Comparison of ENCODE assay signal across 9 mouse cellular contexts in genomic region chr10:79881981-79882380, GRCm38 (mm10). TPM values are rescaled to one million over a fixed set of nuclear protein-coding genes. Genes with fewer than 3 reads are reported as not detected.
DNase-seq lines count a peak whose midpoint lies in the region; ATAC-seq and TF ChIP-seq lines count a peak whose summit lies in the region.
"Had no signal": no experiment of that assay in that cellular context is flagged by ENCODE, and none has a peak within 500 bp of the region (broad histone marks: within the 10 kb centered on the region; RNA-seq: fewer than 3 reads in every experiment).

No protein-coding gene starts in this region.

- H3K4me1 ChIP-seq in lung, embryonic 14.5 days (ENCODE audit: insufficient read depth) = peaks cover 8% of the 10 kb centered on the region; the same call in 1 of the 2 replicates
- peaks cover 11% of the 10 kb centered on the region for H3K4me1 ChIP-seq in limb, embryonic 11.5 days (ENCODE audit: control insufficient read depth, insufficient read depth, low read length)

- peak overlapping the region; percentile 57 for H3K4me2 ChIP-seq in lung, embryonic 14.5 days
- peak overlapping the region; percentile 30; the same call in 1 of the 2 replicates for H3K4me2 ChIP-seq in limb, embryonic 11.5 days (ENCODE audit: low read depth, severe bottlenecking)

- H3K4me3 ChIP-seq in lung, embryonic 14.5 days (ENCODE audit: low read depth, low read length) = no peak overlapping the region; the same call in 1 of the 2 replicates
- H3K4me3 ChIP-seq in limb, embryonic 11.5 days (ENCODE audit: low read depth, low read length) = no peak overlapping the region; the same call in 1 of the 2 replicates

- no peaks in the 10 kb centered on the region for H3K36me3 ChIP-seq in lung, embryonic 14.5 days (ENCODE audit: insufficient read depth)
- no peaks in the 10 kb centered on the region for H3K36me3 ChIP-seq in limb, embryonic 11.5 days (ENCODE audit: control insufficient read depth, insufficient read depth, low read length)

- no peak for TF ChIP-seq CTCF in lung, embryonic 14.5 days (IDR thresholded peaks at IDR 0.05; ENCODE audit: low read depth)

- 0 out of 2 replicates have a peak, but pooled peaks have one; percentile 8 for ATAC-seq in lung, embryonic 14.5 days (ENCODE audit: insufficient read depth)
- peak; percentile 52 for ATAC-seq in erythroid progenitor cell, adult 5-6 weeks (replicated peaks; ENCODE audit: low FRiP score, poor library complexity, severe bottlenecking)
- ATAC-seq in limb, embryonic 11.5 days (ENCODE audit: insufficient number of reproducible peaks, low FRiP score, low TSS enrichment, low read depth) = no peak
- peak; percentile 25; the same call in 1 of the 2 replicates for ATAC-seq in monocyte, adult 5-6 weeks (replicated peaks; ENCODE audit: insufficient number of reproducible peaks, low FRiP score, low TSS enrichment, poor library complexity, severe bottlenecking)
- ATAC-seq in activated CD4-positive, CD25-positive, alpha-beta regulatory T cell, adult 4 months = no peak
- no peak for ATAC-seq in granulocyte monocyte progenitor cell, adult 5-6 weeks (replicated peaks; ENCODE audit: poor library complexity, severe bottlenecking)

- no peak overlapping the region for H3K27ac ChIP-seq in lung, embryonic 14.5 days (ENCODE audit: low read depth)
- H3K27ac ChIP-seq in limb, embryonic 11.5 days (replicated peaks; ENCODE audit: low read depth, low read length) = no peak overlapping the region
- H3K27ac ChIP-seq: macrophage had no signal

- H3K9ac ChIP-seq in lung, embryonic 14.5 days = peak overlapping the region; percentile 42
- no peak overlapping the region; the same call in 1 of the 2 replicates for H3K9ac ChIP-seq in limb, embryonic 11.5 days (ENCODE audit: low read length)

- WGBS in lung, embryonic 14.5 days = 7% methylated on average over 22 of the region's 22 CpGs
- WGBS in limb, embryonic 11.5 days = 4% methylated on average over 22 of the region's 22 CpGs

- DNase-seq in lung, embryonic 14.5 days = peak; percentile 51
- DNase-seq in lung, postnatal 4 days = no peak
- peak; percentile 49 for DNase-seq in limb, embryonic 11.5 days (ENCODE audit: low spot score)
- DNase-seq in gastrocnemius, adult 8-10 months (ENCODE audit: low spot score in 2 of 2) = no peak

- H3K9me3 ChIP-seq in lung, embryonic 14.5 days (ENCODE audit: low read depth, low read length) = no peaks in the 10 kb centered on the region
- no peaks in the 10 kb centered on the region for H3K9me3 ChIP-seq in limb, embryonic 11.5 days (ENCODE audit: control insufficient read depth, low read length)

- 0 out of 2 replicates have a peak, but pooled peaks cover 7% of the 10 kb centered on the region for H3K27me3 ChIP-seq in lung, embryonic 14.5 days (ENCODE audit: insufficient read depth, low read length)
- 0 out of 2 replicates have a peak, but pooled peaks cover 2% of the 10 kb centered on the region for H3K27me3 ChIP-seq in limb, embryonic 11.5 days (ENCODE audit: control insufficient read depth, insufficient read depth, low read length)

RNA-seq across cellular contexts. Expression of gene Elane, which starts 4.1 kb away (rescaled TPM):
- polyA plus RNA-seq in lung, embryonic 14.5 days (2014; fragmentation: Nextera tagmentation; extraction: Ambion mirVana) = 0.18 and 0.26 TPM in 2 replicates
- 613 and 617 TPM in 2 replicates for total RNA-seq in erythroid progenitor cell, adult 5-6 weeks (2015; ENCODE audit: low replicate concordance)
- 146 and 166 TPM in 2 replicates for total RNA-seq in erythroid progenitor cell, adult 5-6 weeks (2017; ENCODE audit: low replicate concordance)
- polyA plus RNA-seq in limb, embryonic 11.5 days (2014; fragmentation: Nextera tagmentation; extraction: Ambion mirVana) = 0.20 TPM in 1 of 2 replicates, not detected in the other
- not detected in 3 replicates for total RNA-seq in monocyte, adult 5-6 weeks (2017)
- not detected for total RNA-seq in gastrocnemius, adult 8-10 months (2022)
- polyA plus RNA-seq in activated CD4-positive, CD25-positive, alpha-beta regulatory T cell, adult 4 months (2017; shearing (Covaris generic)) = not detected
- 5,751 and 6,009 TPM in 2 replicates for total RNA-seq in granulocyte monocyte progenitor cell, adult 5-6 weeks (2014; fragmentation: Nextera tagmentation)
- total RNA-seq in granulocyte monocyte progenitor cell, adult 5-6 weeks (2017) = 2,814 and 3,772 TPM in 2 replicates

RNA-seq across cellular contexts. Expression of gene Plppr3, which starts 7.5 kb away (rescaled TPM):
- polyA plus RNA-seq in lung, embryonic 14.5 days (2014; fragmentation: Nextera tagmentation; extraction: Ambion mirVana) = 31.3 and 37.4 TPM in 2 replicates
- total RNA-seq in erythroid progenitor cell, adult 5-6 weeks (2015; ENCODE audit: low replicate concordance) = 0.84 TPM in 1 of 2 replicates, not detected in the other
- total RNA-seq in erythroid progenitor cell, adult 5-6 weeks (2017; ENCODE audit: low replicate concordance) = 0.83 and 1.7 TPM in 2 replicates
- 95.1 and 95.7 TPM in 2 replicates for polyA plus RNA-seq in limb, embryonic 11.5 days (2014; fragmentation: Nextera tagmentation; extraction: Ambion mirVana)
- total RNA-seq in monocyte, adult 5-6 weeks (2017) = 0.95 TPM in 1 of 3 replicates, not detected in the others
- under 1 TPM in 1 of 4 experiments, not detected in 3; 0.40 TPM for total RNA-seq in gastrocnemius, adult 8-10 months (2022)
- polyA plus RNA-seq in activated CD4-positive, CD25-positive, alpha-beta regulatory T cell, adult 4 months (2017; shearing (Covaris generic)) = 1 to 10 TPM; 1.6 to 2.1 TPM
- total RNA-seq in granulocyte monocyte progenitor cell, adult 5-6 weeks (2014; fragmentation: Nextera tagmentation) = 72.1 and 111 TPM in 2 replicates
- total RNA-seq in granulocyte monocyte progenitor cell, adult 5-6 weeks (2017) = 91.6 and 112 TPM in 2 replicates

RNA-seq across cellular contexts. Expression of gene Prtn3, which starts 7.7 kb away (rescaled TPM):
- 3.5 and 3.7 TPM in 2 replicates for polyA plus RNA-seq in lung, embryonic 14.5 days (2014; fragmentation: Nextera tagmentation; extraction: Ambion mirVana)
- 247 and 296 TPM in 2 replicates for total RNA-seq in erythroid progenitor cell, adult 5-6 weeks (2015; ENCODE audit: low replicate concordance)
- total RNA-seq in erythroid progenitor cell, adult 5-6 weeks (2017; ENCODE audit: low replicate concordance) = 52.3 and 54.7 TPM in 2 replicates
- polyA plus RNA-seq in limb, embryonic 11.5 days (2014; fragmentation: Nextera tagmentation; extraction: Ambion mirVana) = 16.0 and 19.6 TPM in 2 replicates
- total RNA-seq in monocyte, adult 5-6 weeks (2017) = not detected in 3 replicates
- not detected for total RNA-seq in gastrocnemius, adult 8-10 months (2022)
- polyA plus RNA-seq in activated CD4-positive, CD25-positive, alpha-beta regulatory T cell, adult 4 months (2017; shearing (Covaris generic)) = not detected
- 2,258 and 3,780 TPM in 2 replicates for total RNA-seq in granulocyte monocyte progenitor cell, adult 5-6 weeks (2014; fragmentation: Nextera tagmentation)
- total RNA-seq in granulocyte monocyte progenitor cell, adult 5-6 weeks (2017) = 1,097 and 1,536 TPM in 2 replicates

RNA-seq across cellular contexts. Expression of gene Cfd, which starts 8.7 kb away (rescaled TPM):
- polyA plus RNA-seq in lung, embryonic 14.5 days (2014; fragmentation: Nextera tagmentation; extraction: Ambion mirVana) = not detected in 2 replicates
- total RNA-seq in erythroid progenitor cell, adult 5-6 weeks (2015; ENCODE audit: low replicate concordance) = not detected in 2 replicates
- total RNA-seq in erythroid progenitor cell, adult 5-6 weeks (2017; ENCODE audit: low replicate concordance) = not detected in 2 replicates
- not detected in 2 replicates for polyA plus RNA-seq in limb, embryonic 11.5 days (2014; fragmentation: Nextera tagmentation; extraction: Ambion mirVana)
- not detected in 3 replicates for total RNA-seq in monocyte, adult 5-6 weeks (2017)
- total RNA-seq in gastrocnemius, adult 8-10 months (2022) = 100 to 1,000 TPM in 1 of 4 experiments, 10 to 100 TPM in 3; 10.7 to 257 (median 39.5) TPM
- not detected for polyA plus RNA-seq in activated CD4-positive, CD25-positive, alpha-beta regulatory T cell, adult 4 months (2017; shearing (Covaris generic))
- total RNA-seq in granulocyte monocyte progenitor cell, adult 5-6 weeks (2014; fragmentation: Nextera tagmentation) = 1.6 and 4.5 TPM in 2 replicates
- total RNA-seq in granulocyte monocyte progenitor cell, adult 5-6 weeks (2017) = not detected in 2 replicates
- polyA plus RNA-seq: macrophage had no signal

RNA-seq across cellular contexts. Expression of gene Med16, which starts 26.7 kb away (rescaled TPM):
- 55.5 and 58.7 TPM in 2 replicates for polyA plus RNA-seq in lung, embryonic 14.5 days (2014; fragmentation: Nextera tagmentation; extraction: Ambion mirVana)
- total RNA-seq in erythroid progenitor cell, adult 5-6 weeks (2015; ENCODE audit: low replicate concordance) = 5.9 and 17.7 TPM in 2 replicates
- 8.0 and 9.1 TPM in 2 replicates for total RNA-seq in erythroid progenitor cell, adult 5-6 weeks (2017; ENCODE audit: low replicate concordance)
- 43.1 and 43.8 TPM in 2 replicates for polyA plus RNA-seq in limb, embryonic 11.5 days (2014; fragmentation: Nextera tagmentation; extraction: Ambion mirVana)
- 13.3 to 16.8 TPM (median 13.3 TPM) in 3 replicates for total RNA-seq in monocyte, adult 5-6 weeks (2017)
- total RNA-seq in gastrocnemius, adult 8-10 months (2022) = 10 to 100 TPM; 30.8 to 37.1 (median 32.9) TPM
- polyA plus RNA-seq in activated CD4-positive, CD25-positive, alpha-beta regulatory T cell, adult 4 months (2017; shearing (Covaris generic)) = 10 to 100 TPM in 1 of 2 experiments, 1 to 10 TPM in 1; 6.7 to 10.5 TPM
- total RNA-seq in granulocyte monocyte progenitor cell, adult 5-6 weeks (2014; fragmentation: Nextera tagmentation) = 14.1 and 20.3 TPM in 2 replicates
- 17.0 and 18.7 TPM in 2 replicates for total RNA-seq in granulocyte monocyte progenitor cell, adult 5-6 weeks (2017)

Comparison
In these comparisons a context has a peak if more than half of its experiments do, and no peak if none do; other contexts are left out.
1. DNase-seq: peak in lung, embryonic 14.5 days (single experiment) and limb, embryonic 11.5 days (single experiment); none in lung, postnatal 4 days (0 of 2) and gastrocnemius, adult 8-10 months (0 of 2).
2. ATAC-seq: peak in lung, embryonic 14.5 days (single experiment), erythroid progenitor cell, adult 5-6 weeks (single experiment) and monocyte, adult 5-6 weeks (single experiment); none in limb, embryonic 11.5 days (single experiment), activated CD4-positive, CD25-positive, alpha-beta regulatory T cell, adult 4 months (single experiment) and granulocyte monocyte progenitor cell, adult 5-6 weeks (single experiment).
3. RNA of gene Elane, which starts 4.1 kb away (total RNA-seq): 2,814 to 6,009 TPM in granulocyte monocyte progenitor cell, adult 5-6 weeks and 146 to 617 TPM in erythroid progenitor cell, adult 5-6 weeks; not detected in monocyte, adult 5-6 weeks and not detected in gastrocnemius, adult 8-10 months; every median in the first group is over 100 times any median in the second.
4. RNA of gene Plppr3, which starts 7.5 kb away (total RNA-seq): 72.1 to 112 TPM in granulocyte monocyte progenitor cell, adult 5-6 weeks; 0.95 TPM in monocyte, adult 5-6 weeks, 0.83 to 1.7 TPM in erythroid progenitor cell, adult 5-6 weeks and 0.40 TPM in gastrocnemius, adult 8-10 months; every median in the first group is over 10 times any median in the second.
5. RNA of gene Prtn3, which starts 7.7 kb away (total RNA-seq): 1,097 to 3,780 TPM in granulocyte monocyte progenitor cell, adult 5-6 weeks and 52.3 to 296 TPM in erythroid progenitor cell, adult 5-6 weeks; not detected in monocyte, adult 5-6 weeks and not detected in gastrocnemius, adult 8-10 months; every median in the first group is over 10 times any median in the second.